Mouse (Mus musculus) gastrocnemius, postnatal 10 days (tissue): ENCODE data around the gene Slc23a4. TPM values are rescaled to one million over a fixed set of nuclear protein-coding genes. Genes with fewer than 3 reads are reported as not detected.

ENCODE experiments used
- DNase-seq: peaks from one replicate; pipeline ENCODE4 v3.0.0; 2021; ENCODE audit warnings: mixed read lengths
- long read RNA-seq, 2 experiments: library from polyadenylated mRNA; stranded (forward); transcript quantifications; one replicate each; pipeline ENCODE4 v2.0.0; 2021
- total RNA-seq, 2 experiments: library from RNA; stranded (reverse); gene quantifications; 2 replicates each; pipeline ENCODE4 v1.2.3; 2021

The Slc23a4 gene
- under 1 TPM; 0.19 to 0.45 TPM for total RNA-seq
- long read RNA-seq, experiment 1: 0 reads
- long read RNA-seq, experiment 2: 0 reads

- no peak for DNase-seq
These were observed at the start of gene Slc23a4 for GRCm38 (mm10) chr6:34988081-34988761. Slc23a4 (minus strand) TSS chr6:34988404.

- no peak for DNase-seq
These were observed 45.1 kb upstream of the Slc23a4 start for GRCm38 (mm10) chr6:35033341-35033740.

- DNase-seq: no peak
These were observed 44.5 kb upstream of the Slc23a4 start for GRCm38 (mm10) chr6:35032704-35033103.

- no peak for DNase-seq
These were observed 42.6 kb upstream of the Slc23a4 start for GRCm38 (mm10) chr6:35030811-35031210.

DNA sequence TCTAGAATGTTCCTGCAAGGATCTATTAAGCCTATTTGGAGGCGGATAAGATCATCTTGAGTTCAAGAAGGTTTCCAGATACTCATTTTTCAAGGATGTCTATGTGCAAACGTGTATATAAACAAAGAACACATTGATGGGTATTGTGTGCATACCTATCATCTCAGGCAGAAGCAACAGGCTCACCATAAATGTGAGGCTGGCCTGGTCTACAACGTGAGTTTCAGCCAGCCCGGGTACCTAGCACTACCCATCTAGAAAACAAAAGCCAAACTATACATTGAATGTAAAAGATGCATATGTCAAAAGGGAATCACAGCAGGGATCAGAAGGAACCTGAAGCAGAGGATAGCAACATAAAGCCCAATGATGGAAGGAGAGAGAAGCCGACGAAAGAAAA is 42.0 kb upstream of the Slc23a4 start:
- DNase-seq: no peak

GRCm38 (mm10) chr6:35028023-35028422 is 39.8 kb upstream of the Slc23a4 start:
- no peak for DNase-seq

DNA sequence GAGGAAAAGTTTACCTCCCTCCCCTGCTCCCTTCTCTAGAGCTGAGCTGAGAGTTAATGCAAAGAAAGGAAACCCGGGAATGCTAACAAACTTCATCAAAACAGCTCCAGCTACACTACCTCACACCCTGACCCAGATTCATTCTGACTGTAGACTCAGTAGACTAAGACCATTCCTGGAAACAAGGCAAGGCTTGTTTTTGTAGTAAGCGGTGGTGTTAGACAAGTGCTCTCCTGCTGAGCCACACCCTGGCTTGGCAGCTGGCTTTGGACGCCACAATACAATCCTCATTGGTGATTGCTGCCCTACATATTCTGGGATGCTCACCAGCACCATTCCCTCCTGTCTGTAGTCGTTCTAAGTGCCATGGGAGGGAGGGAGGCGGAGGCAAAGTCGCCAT is 39.1 kb upstream of the Slc23a4 start:
- DNase-seq: no peak

GRCm38 (mm10) chr6:35016624-35017023 is 28.4 kb upstream of the Slc23a4 start:
- no peak for DNase-seq

DNA sequence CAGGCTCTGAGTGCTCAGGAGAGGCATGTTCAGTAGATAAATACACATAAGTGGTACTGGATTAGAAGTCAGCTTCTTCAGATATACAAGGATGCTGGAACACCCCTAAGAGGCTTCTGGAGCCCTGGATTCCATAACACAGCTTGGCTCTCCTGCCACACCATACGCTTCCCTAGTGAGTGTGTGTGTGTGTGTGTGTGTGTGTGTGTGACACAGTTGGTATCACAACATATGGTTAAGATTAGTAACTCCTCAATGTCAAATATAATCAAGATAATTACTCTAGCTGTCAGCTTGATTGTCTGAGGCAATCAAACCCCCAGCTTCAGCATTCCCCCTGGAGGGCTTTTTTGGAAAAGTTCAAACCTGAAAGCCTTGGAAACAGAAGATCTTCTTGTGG is 23.7 kb upstream of the Slc23a4 start:
- no peak for DNase-seq

DNA sequence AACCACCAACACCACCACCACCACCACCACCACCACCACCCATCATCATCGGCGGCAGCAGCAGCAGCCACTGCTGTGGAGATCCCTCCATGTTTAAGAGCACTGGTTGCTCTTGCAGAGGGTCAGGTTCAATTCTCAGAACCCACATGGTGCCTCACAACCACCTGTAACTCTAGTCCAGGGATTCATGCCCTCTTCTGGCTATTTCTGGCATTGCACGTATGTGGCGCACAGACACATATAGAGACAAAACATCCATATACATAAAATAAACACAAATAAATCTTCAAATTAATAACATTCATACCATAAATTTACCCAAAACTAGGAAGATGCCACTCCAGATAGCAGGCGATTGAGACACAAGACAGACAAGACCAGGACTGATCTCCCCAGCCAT is 22.5 kb upstream of the Slc23a4 start:
- DNase-seq: no peak

- DNase-seq: peak; percentile 21
These were observed 14.1 kb upstream of the Slc23a4 start for GRCm38 (mm10) chr6:35002261-35002669.

- DNase-seq: no peak
These were observed 10.9 kb upstream of the Slc23a4 start for GRCm38 (mm10) chr6:34999101-34999500.

- DNase-seq: no peak
These were observed 8.3 kb upstream of the Slc23a4 start for GRCm38 (mm10) chr6:34996496-34996895.

GRCm38 (mm10) chr6:34995265-34995681 is 7.1 kb upstream of the Slc23a4 start:
- peak; percentile 89 for DNase-seq

DNA sequence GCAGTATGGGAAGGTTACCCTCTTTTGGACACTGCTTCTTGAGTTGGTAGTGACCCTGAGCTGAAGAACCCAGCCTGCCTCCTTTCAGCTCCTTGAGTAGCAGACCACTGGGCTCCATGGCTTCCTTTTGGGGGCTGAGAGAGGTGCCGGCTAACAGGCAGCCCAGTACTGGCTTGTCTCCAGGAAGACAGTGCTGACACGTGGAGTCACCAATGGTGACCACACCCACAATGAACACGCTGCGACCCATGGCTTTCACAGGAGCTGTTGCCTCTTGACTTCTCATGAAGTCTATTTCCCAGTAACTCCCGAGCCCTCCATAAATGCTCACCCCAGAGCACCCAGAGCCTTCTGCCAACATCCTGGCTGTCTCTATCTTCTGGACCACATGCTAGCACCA is 6.5 kb upstream of the Slc23a4 start:
- DNase-seq: no peak

GRCm38 (mm10) chr6:34989263-34989662 is 1.1 kb upstream of the Slc23a4 start:
- DNase-seq: no peak

- no peak for DNase-seq
These were observed 1.0 kb downstream of the Slc23a4 start for GRCm38 (mm10) chr6:34987085-34987645.

GRCm38 (mm10) chr6:34980661-34981060 is 7.5 kb downstream of the Slc23a4 start:
- no peak for DNase-seq

- DNase-seq: no peak
These were observed 8.9 kb downstream of the Slc23a4 start for GRCm38 (mm10) chr6:34979291-34979690.

DNA sequence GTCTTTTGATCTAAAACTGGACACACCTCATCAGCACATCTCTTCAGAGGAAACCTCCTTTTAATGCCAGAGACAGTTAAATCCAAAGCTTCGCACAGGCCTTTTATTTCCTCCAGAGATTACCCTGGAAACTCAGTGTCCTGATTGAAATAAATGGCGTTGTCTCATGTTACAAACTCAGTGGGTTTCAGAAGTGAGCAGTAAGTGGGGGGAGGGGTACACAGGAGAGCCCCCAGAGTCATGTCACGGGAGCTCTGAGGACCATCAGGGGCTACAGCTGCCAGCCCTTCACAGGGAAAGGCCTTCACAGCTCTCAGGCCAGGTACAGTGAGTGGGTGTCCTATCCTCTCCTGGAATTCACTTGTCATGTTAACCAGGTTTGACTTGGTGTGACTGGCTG is 17.0 kb downstream of the Slc23a4 start:
- no peak for DNase-seq

DNA sequence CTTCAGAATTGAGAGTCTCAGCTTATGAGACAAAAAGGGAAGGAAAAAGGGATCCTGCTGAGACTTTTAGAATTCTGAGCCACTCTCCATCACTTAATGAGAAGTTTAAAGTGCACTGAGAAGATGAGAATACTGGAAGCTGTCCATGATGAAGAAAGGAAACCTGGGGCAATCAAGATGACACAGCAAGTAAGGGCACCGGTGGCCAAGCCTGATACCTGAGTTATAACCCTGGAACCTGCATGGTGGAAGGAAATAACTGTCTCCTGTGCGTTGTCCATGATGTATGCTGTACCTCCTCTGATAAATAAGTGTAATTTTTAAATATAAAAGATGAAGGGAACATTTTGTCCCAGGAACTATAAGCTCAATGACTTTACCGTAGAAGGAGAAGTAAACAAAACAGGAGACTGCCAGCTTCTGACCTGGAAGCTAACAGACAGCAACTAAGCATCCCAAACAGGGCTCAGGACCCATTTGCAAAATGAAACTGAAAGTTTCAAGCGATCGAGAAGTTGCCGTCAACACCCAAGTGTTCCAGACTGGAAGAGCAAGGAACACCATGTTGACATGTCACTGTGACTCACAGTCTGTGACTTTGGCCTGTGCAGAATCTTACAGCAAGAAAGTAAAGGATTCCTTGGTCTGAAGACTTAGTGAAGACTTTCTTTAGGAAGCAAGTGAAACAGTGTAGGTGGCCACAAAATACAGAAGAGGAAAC is 22.2 kb downstream of the Slc23a4 start:
- DNase-seq: no peak

GRCm38 (mm10) chr6:34964550-34964949 is 23.7 kb downstream of the Slc23a4 start:
- DNase-seq: no peak

- DNase-seq: no peak
These were observed 29.1 kb downstream of the Slc23a4 start for GRCm38 (mm10) chr6:34959131-34959530.

DNA sequence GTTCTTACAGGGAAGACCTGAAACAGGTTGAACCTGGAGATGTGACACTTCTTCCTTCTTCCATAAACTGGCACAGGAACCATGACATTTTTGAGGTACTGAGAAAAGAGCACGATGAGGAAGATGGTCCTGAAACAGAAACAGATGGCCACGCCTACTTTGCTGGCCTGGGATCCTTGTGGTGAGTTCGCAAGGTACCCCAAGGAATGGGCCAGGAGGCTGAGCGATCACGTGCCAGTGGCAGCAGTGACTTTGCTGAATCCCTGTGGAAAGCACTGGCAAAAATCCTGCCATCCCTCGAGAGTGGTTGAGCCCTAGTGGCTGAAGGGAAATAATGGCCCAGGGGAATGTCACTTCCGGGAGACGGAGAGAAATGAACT is 32.4 kb downstream of the Slc23a4 start:
- no peak for DNase-seq
